Mouse (Mus musculus): ENCODE results near the gene Fsd2. TPM values are rescaled to one million over a fixed set of nuclear protein-coding genes. Genes with fewer than 3 reads are reported as not detected.

Gene Fsd2
- polyA plus RNA-seq, 1 experiment from 2014 or later = 0.06 TPM

- Histone ChIP-seq H3K27ac (replicated peaks) (no peak overlapping the region), H3K9me3 (ENCODE audit: control insufficient read depth, low read length) (no peaks in the 10 kb centered on the region), H3K36me3 (ENCODE audit: control insufficient read depth, insufficient read depth, low read length) (no peaks in the 10 kb centered on the region), H3K27me3 (ENCODE audit: control insufficient read depth, insufficient read depth, low read length) (no peaks in the 10 kb centered on the region), H3K4me3 (ENCODE audit: low read depth, low read length) (no peak overlapping the region), H3K4me1 (replicated peaks; ENCODE audit: control insufficient read depth, insufficient read depth) (no peaks in the 10 kb centered on the region), H3K9ac (ENCODE audit: low read length) (no peak overlapping the region), H3K4me2 (replicated peaks; ENCODE audit: low read depth) (no peak overlapping the region)
- ATAC-seq (ENCODE audit: low FRiP score, low TSS enrichment) (no peak), DNase-seq (ENCODE audit: low spot score) (no peak)
- TF ChIP-seq EP300 (optimal IDR thresholded peaks at IDR 0.05) = no peak
- no peak for TF ChIP-seq CTCF (IDR thresholded peaks at IDR 0.05; ENCODE audit: low read depth)
- 70% methylated on average over 5 of the region's 5 CpGs for WGBS
These were observed 38.2 kb upstream of the Fsd2 start for GRCm38 (mm10) chr7:81604991-81605390.

GRCm38 (mm10) chr7:81599379-81600280 lies 32.9 kb upstream of the Fsd2 start:
- ATAC-seq (ENCODE audit: low FRiP score, low TSS enrichment) = peak; percentile 58; the same call in 1 of the 2 replicates
- Histone ChIP-seq H3K9ac (ENCODE audit: low read length) (no peak overlapping the region), H3K36me3 (ENCODE audit: control insufficient read depth, insufficient read depth, low read length) (peaks cover 10% of the 10 kb centered on the region), H3K9me3 (ENCODE audit: control insufficient read depth, low read length) (no peaks in the 10 kb centered on the region), H3K27me3 (ENCODE audit: control insufficient read depth, insufficient read depth, low read length) (no peaks in the 10 kb centered on the region), H3K27ac (replicated peaks) (no peak overlapping the region), H3K4me3 (ENCODE audit: low read depth, low read length) (no peak overlapping the region), H3K4me1 (replicated peaks; ENCODE audit: control insufficient read depth, insufficient read depth) (no peaks in the 10 kb centered on the region), H3K4me2 (replicated peaks; ENCODE audit: low read depth) (no peak overlapping the region)
- WGBS = 61% methylated on average over 8 of the region's 8 CpGs
- DNase-seq (ENCODE audit: low spot score) = peak; percentile 19
- TF ChIP-seq CTCF (IDR thresholded peaks at IDR 0.05; ENCODE audit: low read depth) (no peak), EP300 (optimal IDR thresholded peaks at IDR 0.05) (no peak)

- Histone ChIP-seq H3K4me1 (replicated peaks; ENCODE audit: control insufficient read depth, insufficient read depth) (no peaks in the 10 kb centered on the region), H3K9me3 (ENCODE audit: control insufficient read depth, low read length) (no peaks in the 10 kb centered on the region), H3K4me2 (replicated peaks; ENCODE audit: low read depth) (no peak overlapping the region), H3K9ac (ENCODE audit: low read length) (no peak overlapping the region), H3K27me3 (ENCODE audit: control insufficient read depth, insufficient read depth, low read length) (no peaks in the 10 kb centered on the region), H3K4me3 (ENCODE audit: low read depth, low read length) (no peak overlapping the region), H3K36me3 (ENCODE audit: control insufficient read depth, insufficient read depth, low read length) (peaks cover 18% of the 10 kb centered on the region), H3K27ac (replicated peaks) (no peak overlapping the region)
- DNase-seq (ENCODE audit: low spot score) (peak; percentile 10), ATAC-seq (ENCODE audit: low FRiP score, low TSS enrichment) (peak; percentile 51; the same call in 1 of the 2 replicates)
- TF ChIP-seq CTCF (IDR thresholded peaks at IDR 0.05; ENCODE audit: low read depth) (no peak), EP300 (optimal IDR thresholded peaks at IDR 0.05) (no peak)
- WGBS = 97% methylated on average over 1 of the region's 1 CpGs
These were observed 30.9 kb upstream of the Fsd2 start for GRCm38 (mm10) chr7:81597660-81598059.

GRCm38 (mm10) chr7:81596086-81596485 lies 29.3 kb upstream of the Fsd2 start:
- Histone ChIP-seq H3K9ac (ENCODE audit: low read length) (no peak overlapping the region), H3K27ac (replicated peaks) (no peak overlapping the region), H3K4me3 (ENCODE audit: low read depth, low read length) (no peak overlapping the region), H3K36me3 (ENCODE audit: control insufficient read depth, insufficient read depth, low read length) (peaks cover 22% of the 10 kb centered on the region), H3K9me3 (ENCODE audit: control insufficient read depth, low read length) (no peaks in the 10 kb centered on the region), H3K4me1 (replicated peaks; ENCODE audit: control insufficient read depth, insufficient read depth) (no peaks in the 10 kb centered on the region), H3K4me2 (replicated peaks; ENCODE audit: low read depth) (no peak overlapping the region), H3K27me3 (ENCODE audit: control insufficient read depth, insufficient read depth, low read length) (no peaks in the 10 kb centered on the region)
- no peak for ATAC-seq (ENCODE audit: low FRiP score, low TSS enrichment)
- peak; percentile 12 for DNase-seq (ENCODE audit: low spot score)
- no peak for TF ChIP-seq CTCF (IDR thresholded peaks at IDR 0.05; ENCODE audit: low read depth)
- no peak for TF ChIP-seq EP300 (optimal IDR thresholded peaks at IDR 0.05)
- WGBS = 89% methylated on average over 6 of the region's 6 CpGs

GRCm38 (mm10) chr7:81595056-81595455 lies 28.3 kb upstream of the Fsd2 start:
- H3K36me3 ChIP-seq (ENCODE audit: control insufficient read depth, insufficient read depth, low read length) = peaks cover 24% of the 10 kb centered on the region
- no peak overlapping the region for H3K9ac ChIP-seq (ENCODE audit: low read length)
- no peaks in the 10 kb centered on the region for H3K4me1 ChIP-seq (replicated peaks; ENCODE audit: control insufficient read depth, insufficient read depth)
- DNase-seq (ENCODE audit: low spot score) (no peak), ATAC-seq (ENCODE audit: low FRiP score, low TSS enrichment) (no peak)
- 74% methylated on average over 5 of the region's 5 CpGs for WGBS
- no peaks in the 10 kb centered on the region for H3K27me3 ChIP-seq (ENCODE audit: control insufficient read depth, insufficient read depth, low read length)
- no peak overlapping the region for H3K4me2 ChIP-seq (replicated peaks; ENCODE audit: low read depth)
- no peaks in the 10 kb centered on the region for H3K9me3 ChIP-seq (ENCODE audit: control insufficient read depth, low read length)
- no peak overlapping the region for H3K27ac ChIP-seq (replicated peaks)
- H3K4me3 ChIP-seq (ENCODE audit: low read depth, low read length) = no peak overlapping the region
- no peak for TF ChIP-seq EP300 (optimal IDR thresholded peaks at IDR 0.05)
- no peak for TF ChIP-seq CTCF (IDR thresholded peaks at IDR 0.05; ENCODE audit: low read depth)

GRCm38 (mm10) chr7:81593387-81593786 lies 26.6 kb upstream of the Fsd2 start:
- H3K4me3 ChIP-seq (ENCODE audit: low read depth, low read length) = no peak overlapping the region
- WGBS = 81% methylated on average over 8 of the region's 8 CpGs
- H3K36me3 ChIP-seq (ENCODE audit: control insufficient read depth, insufficient read depth, low read length) = peaks cover 24% of the 10 kb centered on the region
- H3K4me2 ChIP-seq (replicated peaks; ENCODE audit: low read depth) = no peak overlapping the region
- peak; percentile 11 for DNase-seq (ENCODE audit: low spot score)
- no peak overlapping the region for H3K27ac ChIP-seq (replicated peaks)
- no peak for ATAC-seq (ENCODE audit: low FRiP score, low TSS enrichment)
- H3K4me1 ChIP-seq (replicated peaks; ENCODE audit: control insufficient read depth, insufficient read depth) = no peaks in the 10 kb centered on the region
- H3K9ac ChIP-seq (ENCODE audit: low read length) = no peak overlapping the region
- H3K27me3 ChIP-seq (ENCODE audit: control insufficient read depth, insufficient read depth, low read length) = no peaks in the 10 kb centered on the region
- TF ChIP-seq EP300 (optimal IDR thresholded peaks at IDR 0.05) = no peak
- TF ChIP-seq CTCF (IDR thresholded peaks at IDR 0.05; ENCODE audit: low read depth) = no peak
- H3K9me3 ChIP-seq (ENCODE audit: control insufficient read depth, low read length) = no peaks in the 10 kb centered on the region
